Mouse (Mus musculus) T-helper 1 cell (primary cell): ENCODE results near the gene Erlin1.

Experiments used
- in situ Hi-C: fragments of 300-600 bp; cut with MboI, MseI; formaldehyde crosslinking; loops from one replicate; pipeline ENCODE4 v1.15.1; 2025; ENCODE audit warnings: high pct_unique_total_duplicates

The Erlin1 gene

GRCm38 (mm10) chr19:44069121-44069913, at the start of gene Erlin1:
Gene Erlin1, minus strand, starts transcription at chr19:44069785.
- in situ Hi-C loops = no loop called here

- in situ Hi-C loops = no loop called here
Observed at GRCm38 (mm10) chr19:44117793-44118192, 48.2 kb upstream of the Erlin1 start.

- in situ Hi-C loops = no loop called here
Observed at GRCm38 (mm10) chr19:44111706-44112105, 42.1 kb upstream of the Erlin1 start.

- in situ Hi-C loops = no loop called here
Observed at GRCm38 (mm10) chr19:44110356-44110755, 40.8 kb upstream of the Erlin1 start.

- in situ Hi-C loops = no loop called here
Observed at GRCm38 (mm10) chr19:44108996-44109395, 39.4 kb upstream of the Erlin1 start.

- in situ Hi-C loops = no loop called here
Observed at GRCm38 (mm10) chr19:44107661-44108521, 38.3 kb upstream of the Erlin1 start.

- in situ Hi-C loops = no loop called here
Observed at GRCm38 (mm10) chr19:44106831-44107660, 37.5 kb upstream of the Erlin1 start, which contains the start of gene Chuk. Gene Chuk, minus strand, starts transcription at chr19:44107480.

- in situ Hi-C loops = no loop called here
Observed at GRCm38 (mm10) chr19:44104393-44104792, 34.8 kb upstream of the Erlin1 start.

- in situ Hi-C loops = no loop called here
Observed at GRCm38 (mm10) chr19:44103001-44103400, 33.4 kb upstream of the Erlin1 start.

- in situ Hi-C loops = no loop called here
Observed at GRCm38 (mm10) chr19:44100840-44101239, 31.3 kb upstream of the Erlin1 start.

- in situ Hi-C loops = no loop called here
Observed at GRCm38 (mm10) chr19:44086278-44086677, 16.7 kb upstream of the Erlin1 start.

GRCm38 (mm10) chr19:44080920-44081319, 11.3 kb upstream of the Erlin1 start:
- in situ Hi-C loops = no loop called here

- in situ Hi-C loops = no loop called here
Observed at GRCm38 (mm10) chr19:44080023-44080422, 10.4 kb upstream of the Erlin1 start.

GRCm38 (mm10) chr19:44077024-44077423, 7.4 kb upstream of the Erlin1 start:
- in situ Hi-C loops = no loop called here

GRCm38 (mm10) chr19:44076457-44076856, 6.9 kb upstream of the Erlin1 start:
- in situ Hi-C loops = no loop called here

GRCm38 (mm10) chr19:44074986-44075385, 5.4 kb upstream of the Erlin1 start:
- in situ Hi-C loops = no loop called here

GRCm38 (mm10) chr19:44071166-44071565, 1.6 kb upstream of the Erlin1 start:
- in situ Hi-C loops = no loop called here

GRCm38 (mm10) chr19:44069914-44070232, 288 bp upstream of the Erlin1 start:
- in situ Hi-C loops = no loop called here

GRCm38 (mm10) chr19:44068232-44068631, 1.4 kb downstream of the Erlin1 start:
- in situ Hi-C loops = no loop called here

GRCm38 (mm10) chr19:44067323-44068049, 2.1 kb downstream of the Erlin1 start:
- in situ Hi-C loops = no loop called here

- in situ Hi-C loops = no loop called here
Observed at GRCm38 (mm10) chr19:44064734-44065133, 4.9 kb downstream of the Erlin1 start.
